Mouse (Mus musculus): Measurements from ENCODE around the gene Glp2r. TPM values are rescaled to one million over a fixed set of nuclear protein-coding genes. Genes with fewer than 3 reads are reported as not detected.

Glp2r gene
- total RNA-seq, 1 experiment: not detected

GRCm38 (mm10) chr11:67679930-67680329, 91.0 kb downstream of the Glp2r start:
- Histone ChIP-seq H3K36me3 (ENCODE audit: control insufficient read depth, insufficient read depth, low read length, poor library complexity, severe bottlenecking) (no peaks in the 10 kb centered on the region), H3K9me3 (ENCODE audit: control insufficient read depth, insufficient read depth, low read depth, low read length) (no peaks in the 10 kb centered on the region), H3K9ac (ENCODE audit: insufficient read depth, low read depth, low read length, poor library complexity, severe bottlenecking) (no peak overlapping the region), H3K27ac (ENCODE audit: insufficient read depth, low read depth, low read length, poor library complexity, severe bottlenecking) (no peak overlapping the region), H3K4me3 (ENCODE audit: insufficient read depth in 1 of 2, low read depth in 1 of 2, low read length in 2 of 2, poor library complexity in 1 of 2, severe bottlenecking in 1 of 2) (no peak overlapping the region), H3K4me1 (ENCODE audit: control insufficient read depth in 2 of 2, insufficient read depth in 2 of 2, low read length in 2 of 2, poor library complexity in 1 of 2) (no peaks in the 10 kb centered on the region)
- no peak for TF ChIP-seq ZNF384 (IDR thresholded peaks at IDR 0.05; ENCODE audit: low read depth, low read length)
- TF ChIP-seq MAFK (IDR thresholded peaks at IDR 0.05; ENCODE audit: insufficient read depth, low read depth, low read length): no peak
- no peak for TF ChIP-seq HCFC1 (IDR thresholded peaks at IDR 0.05; ENCODE audit: borderline replicate concordance, insufficient read depth, low read length)
- TF ChIP-seq ZC3H11A (IDR thresholded peaks at IDR 0.05; ENCODE audit: borderline replicate concordance, low read depth, low read length): no peak
- TF ChIP-seq CHD2 (IDR thresholded peaks at IDR 0.05; ENCODE audit: low read depth, low read length): no peak
- DNase-seq (ENCODE audit: low read depth, low spot score): no peak
- in situ Hi-C loops (cut with MboI; ENCODE audit: low sequenced_read_pairs in 2 of 2, unreplicated experiment in 2 of 2): no loop called here

- TF ChIP-seq ZC3H11A (IDR thresholded peaks at IDR 0.05; ENCODE audit: borderline replicate concordance, low read depth, low read length) (no peak), HCFC1 (IDR thresholded peaks at IDR 0.05; ENCODE audit: borderline replicate concordance, insufficient read depth, low read length) (no peak), CHD2 (IDR thresholded peaks at IDR 0.05; ENCODE audit: low read depth, low read length) (no peak)
- in situ Hi-C loops (cut with MboI; ENCODE audit: low sequenced_read_pairs in 2 of 2, unreplicated experiment in 2 of 2): no loop called here
Observed at GRCm38 (mm10) chr11:67679300-67679699, 91.7 kb downstream of the Glp2r start.

DNA sequence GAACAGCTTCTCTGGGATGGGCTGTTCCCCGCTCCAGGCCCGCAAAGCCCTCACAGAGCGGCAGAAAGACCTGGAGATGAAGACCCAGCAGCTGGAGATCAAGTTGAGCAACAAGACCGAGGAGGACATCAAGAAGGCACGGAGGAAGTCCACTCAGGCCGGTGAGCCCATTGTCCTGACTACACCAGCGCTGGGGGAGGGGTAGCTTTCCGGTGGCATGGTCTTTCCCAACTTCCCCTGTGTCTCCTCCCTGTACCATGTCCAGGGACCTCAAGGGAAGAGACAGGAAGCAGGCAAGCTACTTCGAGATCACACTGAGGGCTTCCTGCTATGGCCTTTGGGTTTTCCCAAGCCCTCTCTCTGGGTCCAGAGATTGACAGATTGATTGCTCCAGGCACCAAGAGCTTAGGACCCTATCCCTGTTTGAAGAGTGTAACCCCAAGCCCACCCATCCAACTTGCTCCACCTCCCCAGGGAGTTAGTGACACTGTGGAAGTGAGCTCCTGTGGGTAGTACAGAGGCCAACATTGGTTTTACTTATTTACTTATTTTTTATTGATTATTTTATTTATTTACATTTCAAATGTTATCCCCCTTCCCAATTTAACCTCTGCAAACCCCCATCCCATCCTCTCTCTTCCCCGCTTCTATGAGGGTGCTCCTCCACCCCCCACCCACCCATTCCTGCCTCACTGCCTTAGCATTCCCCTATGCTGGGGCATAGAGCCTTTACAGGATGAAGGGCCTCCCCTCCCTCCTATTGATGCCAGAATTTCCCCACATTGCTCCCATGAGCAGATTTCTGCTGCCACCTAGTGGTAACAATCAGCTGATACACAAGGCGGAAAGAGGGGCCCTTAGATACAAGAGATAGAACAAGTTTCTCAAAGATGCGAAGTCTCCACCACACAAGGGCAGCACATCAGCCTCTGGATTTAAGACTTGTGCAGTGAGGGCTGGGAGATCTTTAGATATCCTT, 95.1 kb downstream of the Glp2r start:
- Histone ChIP-seq H3K4me1 (ENCODE audit: control insufficient read depth in 2 of 2, insufficient read depth in 2 of 2, low read length in 2 of 2, poor library complexity in 1 of 2) (no peaks in the 10 kb centered on the region), H3K9me3 (ENCODE audit: control insufficient read depth, insufficient read depth, low read depth, low read length) (no peaks in the 10 kb centered on the region), H3K9ac (ENCODE audit: insufficient read depth, low read depth, low read length, poor library complexity, severe bottlenecking) (no peak overlapping the region), H3K27ac (ENCODE audit: insufficient read depth, low read depth, low read length, poor library complexity, severe bottlenecking) (no peak overlapping the region), H3K4me3 (ENCODE audit: insufficient read depth in 1 of 2, low read depth in 1 of 2, low read length in 2 of 2, poor library complexity in 1 of 2, severe bottlenecking in 1 of 2) (no peak overlapping the region), H3K36me3 (ENCODE audit: control insufficient read depth, insufficient read depth, low read length, poor library complexity, severe bottlenecking) (no peaks in the 10 kb centered on the region)
- in situ Hi-C loops (cut with MboI; ENCODE audit: low sequenced_read_pairs in 2 of 2, unreplicated experiment in 2 of 2): no loop called here
- peak; percentile 61; the same call in 1 of the 2 replicates for TF ChIP-seq ZC3H11A (IDR thresholded peaks at IDR 0.05; ENCODE audit: borderline replicate concordance, low read depth, low read length)
- TF ChIP-seq MAFK (IDR thresholded peaks at IDR 0.05; ENCODE audit: insufficient read depth, low read depth, low read length): no peak
- TF ChIP-seq CHD2 (IDR thresholded peaks at IDR 0.05; ENCODE audit: low read depth, low read length): no peak
- TF ChIP-seq ZNF384 (IDR thresholded peaks at IDR 0.05; ENCODE audit: low read depth, low read length): no peak
- no peak for TF ChIP-seq HCFC1 (IDR thresholded peaks at IDR 0.05; ENCODE audit: borderline replicate concordance, insufficient read depth, low read length)
- peak; percentile 60 for DNase-seq (ENCODE audit: low read depth, low spot score)

More at GRCm38 (mm10) chr11:67679300-67679699, 91.7 kb downstream of the Glp2r start:
- H3K27ac ChIP-seq (ENCODE audit: insufficient read depth, low read depth, low read length, poor library complexity, severe bottlenecking): no peak overlapping the region
- no peaks in the 10 kb centered on the region for H3K9me3 ChIP-seq (ENCODE audit: control insufficient read depth, insufficient read depth, low read depth, low read length)
- H3K4me3 ChIP-seq (ENCODE audit: insufficient read depth in 1 of 2, low read depth in 1 of 2, low read length in 2 of 2, poor library complexity in 1 of 2, severe bottlenecking in 1 of 2): no peak overlapping the region
- no peak for DNase-seq (ENCODE audit: low read depth, low spot score)
- H3K36me3 ChIP-seq (ENCODE audit: control insufficient read depth, insufficient read depth, low read length, poor library complexity, severe bottlenecking): no peaks in the 10 kb centered on the region
- H3K9ac ChIP-seq (ENCODE audit: insufficient read depth, low read depth, low read length, poor library complexity, severe bottlenecking): no peak overlapping the region
- no peaks in the 10 kb centered on the region for H3K4me1 ChIP-seq (ENCODE audit: control insufficient read depth in 2 of 2, insufficient read depth in 2 of 2, low read length in 2 of 2, poor library complexity in 1 of 2)

GRCm38 (mm10) chr11:67672140-67672539, 98.8 kb downstream of the Glp2r start:
- H3K4me3 ChIP-seq (ENCODE audit: insufficient read depth in 1 of 2, low read depth in 1 of 2, low read length in 2 of 2, poor library complexity in 1 of 2, severe bottlenecking in 1 of 2): no peak overlapping the region
- in situ Hi-C loops (cut with MboI; ENCODE audit: low sequenced_read_pairs in 2 of 2, unreplicated experiment in 2 of 2): no loop called here
- no peak overlapping the region for H3K9ac ChIP-seq (ENCODE audit: insufficient read depth, low read depth, low read length, poor library complexity, severe bottlenecking)
- no peaks in the 10 kb centered on the region for H3K9me3 ChIP-seq (ENCODE audit: control insufficient read depth, insufficient read depth, low read depth, low read length)
- H3K27ac ChIP-seq (ENCODE audit: insufficient read depth, low read depth, low read length, poor library complexity, severe bottlenecking): no peak overlapping the region
- no peaks in the 10 kb centered on the region for H3K36me3 ChIP-seq (ENCODE audit: control insufficient read depth, insufficient read depth, low read length, poor library complexity, severe bottlenecking)
- DNase-seq (ENCODE audit: low read depth, low spot score): no peak
- no peaks in the 10 kb centered on the region for H3K4me1 ChIP-seq (ENCODE audit: control insufficient read depth in 2 of 2, insufficient read depth in 2 of 2, low read length in 2 of 2, poor library complexity in 1 of 2)
- TF ChIP-seq ZC3H11A (IDR thresholded peaks at IDR 0.05; ENCODE audit: borderline replicate concordance, low read depth, low read length) (no peak), HCFC1 (IDR thresholded peaks at IDR 0.05; ENCODE audit: borderline replicate concordance, insufficient read depth, low read length) (no peak), CHD2 (IDR thresholded peaks at IDR 0.05; ENCODE audit: low read depth, low read length) (no peak), ZNF384 (IDR thresholded peaks at IDR 0.05; ENCODE audit: low read depth, low read length) (no peak), MAFK (IDR thresholded peaks at IDR 0.05; ENCODE audit: insufficient read depth, low read depth, low read length) (no peak)

Data from ES-E14 (cell line).